Mouse (Mus musculus) brain, embryonic 14.5 days (tissue): ENCODE measurements around the gene Rel.

Experiments used
- CTCF ChIP-seq: fragments of 200-500 bp; IDR thresholded peaks from 2 replicates; pipeline ENCODE4 v1.5.1; 2012; ENCODE audit warnings: inconsistent platforms, mild to moderate bottlenecking, moderate library complexity, borderline replicate concordance; ENCODE audit not compliant: insufficient read depth, insufficient read length; ENCODE audit errors: extremely low read depth
- POLR2A ChIP-seq: fragments of 200-500 bp; IDR thresholded peaks from 2 replicates; pipeline ENCODE4 v1.6.1; 2012; ENCODE audit warnings: mild to moderate bottlenecking, inconsistent platforms, borderline replicate concordance; ENCODE audit not compliant: poor library complexity, insufficient read depth, insufficient read length, severe bottlenecking; ENCODE audit errors: extremely low read depth

DNA sequence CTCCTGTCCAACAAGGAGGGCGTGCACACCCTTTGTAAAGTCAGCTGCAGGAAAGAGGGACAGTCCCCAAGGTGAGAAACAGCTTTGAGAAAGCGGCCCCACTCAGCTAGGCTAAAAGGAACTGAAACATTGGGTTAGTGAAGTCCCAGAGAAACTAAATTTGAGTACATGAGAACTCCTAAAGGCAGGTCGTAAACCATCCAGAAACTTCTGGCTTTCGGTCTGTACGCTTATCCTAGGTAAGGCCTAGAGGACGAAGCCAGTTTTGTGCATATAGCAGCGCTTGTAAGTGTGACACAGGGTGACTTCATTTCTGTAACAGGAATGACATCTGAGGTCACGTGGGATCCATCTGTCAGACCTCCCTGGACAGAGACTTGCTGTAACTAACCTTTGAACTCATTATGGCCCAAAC lies 8.0 kb upstream of the Rel start:
- TF ChIP-seq CTCF (no peak), POLR2A (no peak)
